Mouse (Mus musculus) limb, embryonic 10.5 days (tissue): ENCODE measurements around the gene Shisal2a. TPM values are rescaled to one million over a fixed set of nuclear protein-coding genes. Genes with fewer than 3 reads are reported as not detected.
"Not testable (repeated sequence)": the region's sequence is repeated elsewhere in the genome, so short reads cannot be mapped to it uniquely, and the experiment has no call there.

Experiments
- DNase-seq: peaks from one replicate; pipeline ENCODE4 v3.0.0-alpha.2; 2017; ENCODE audit warnings: low spot score
- H3K27ac ChIP-seq: fragments of 300-500 bp; sonication (generic); 2 replicates; pipeline ENCODE4 v1.5.1; 2016; ENCODE audit warnings: mild to moderate bottlenecking
- H3K27me3 ChIP-seq: fragments of 300-500 bp; sonication (generic); 2 replicates; pipeline ENCODE4 v1.6.1; 2016; ENCODE audit warnings: low read depth, mild to moderate bottlenecking; ENCODE audit not compliant: poor library complexity, severe bottlenecking
- H3K36me3 ChIP-seq: fragments of 300-500 bp; sonication (generic); 2 replicates; pipeline ENCODE4 v1.6.1; 2016; ENCODE audit warnings: mild to moderate bottlenecking, moderate library complexity
- H3K4me1 ChIP-seq: fragments of 300-500 bp; sonication (generic); 2 replicates; pipeline ENCODE4 v1.6.1; 2016
- H3K4me3 ChIP-seq: fragments of 300-500 bp; sonication (generic); 2 replicates; pipeline ENCODE4 v1.5.1; 2016; ENCODE audit warnings: mild to moderate bottlenecking, moderate library complexity
- H3K9me3 ChIP-seq: fragments of 300-500 bp; sonication (generic); replicated peaks from 2 replicates; pipeline ENCODE4 v1.6.1; 2016; ENCODE audit warnings: mild to moderate bottlenecking
- WGBS: fragments of 180-500 bp; shearing (Covaris S2); methylation state at CpG from one replicate; pipeline ENCODE4 v1.1.7; 2016; 5-methylcytosine and 5-hydroxymethylcytosine counted together
- polyA plus RNA-seq: library from polyadenylated mRNA; unstranded; fragments of >200 nt; fragmentation: Nextera tagmentation; extraction: Ambion mirVana; gene quantifications from 2 replicates; pipeline ENCODE4 v1.2.1, GENCODE M21; 2016

The Shisal2a gene
- polyA plus RNA-seq, 1 experiment from 2014 or later = 5.6 TPM

DNA sequence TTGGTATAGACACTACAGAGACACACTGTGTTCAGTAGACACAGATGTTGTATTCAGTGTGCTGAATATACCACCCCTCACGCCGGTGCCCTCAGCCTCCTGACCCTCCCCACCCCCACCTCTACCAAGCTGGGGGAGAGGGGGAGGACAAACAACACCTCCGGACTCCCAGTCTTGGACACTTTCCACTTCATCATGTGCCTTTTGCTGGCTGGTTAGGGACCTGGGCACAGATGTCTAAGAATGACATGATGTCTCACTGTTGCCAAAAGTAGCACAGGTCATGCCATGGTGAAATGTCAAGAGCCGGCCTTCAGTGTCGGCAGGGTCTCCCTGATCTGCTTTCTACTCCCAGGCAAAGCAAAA lies 19.1 kb downstream of the Shisal2a start:
- 23% methylated on average over 5 of the region's 5 CpGs for WGBS
- H3K4me3 ChIP-seq = peak overlapping the region; percentile 19
- peak overlapping the region; percentile 91 for H3K27ac ChIP-seq
- H3K27me3 ChIP-seq = no peaks in the 10 kb centered on the region
- H3K36me3 ChIP-seq = no peaks in the 10 kb centered on the region
- peaks cover 65% of the 10 kb centered on the region for H3K4me1 ChIP-seq
- no peaks in the 10 kb centered on the region for H3K9me3 ChIP-seq
- DNase-seq = peak; percentile 46

DNA sequence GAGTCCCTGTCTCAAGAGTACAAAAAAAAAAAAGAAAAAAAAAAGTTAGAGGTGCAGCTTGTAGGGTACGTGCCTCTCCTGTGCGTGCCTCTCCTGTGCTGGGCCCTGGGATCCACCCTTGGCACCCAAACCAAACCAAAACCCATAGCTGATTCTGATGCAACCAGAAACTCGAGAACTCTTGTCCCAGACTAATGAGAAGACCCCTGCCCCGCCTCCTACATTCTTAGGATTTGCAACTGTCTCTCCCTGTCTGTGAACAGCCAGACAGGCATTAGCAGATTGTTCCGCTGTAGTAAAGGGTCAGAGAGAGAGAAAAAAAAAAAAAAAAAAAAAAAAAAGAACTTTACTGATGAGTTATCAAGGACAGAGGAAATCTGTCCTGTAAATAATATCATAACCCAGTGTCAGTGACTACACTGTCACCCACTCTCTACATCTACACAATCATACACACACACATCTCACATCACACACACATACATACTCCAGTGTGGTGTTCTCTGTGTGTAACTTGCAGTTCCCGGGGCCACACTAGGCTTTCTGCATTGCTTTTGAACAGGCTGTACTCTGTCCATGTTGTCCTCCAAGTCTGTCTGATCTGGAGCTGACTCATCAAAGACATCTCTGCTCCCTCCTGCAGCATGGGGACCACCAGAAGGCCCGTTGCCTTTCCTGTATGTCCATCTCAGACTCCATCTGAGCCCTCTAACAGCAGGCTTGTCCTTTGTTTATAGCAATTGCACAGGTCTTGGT lies 19.6 kb downstream of the Shisal2a start:
- no peaks in the 10 kb centered on the region for H3K9me3 ChIP-seq
- H3K4me3 ChIP-seq = peak overlapping the region; percentile 32
- H3K4me1 ChIP-seq = peaks cover 68% of the 10 kb centered on the region
- peak overlapping the region; percentile 91 for H3K27ac ChIP-seq
- H3K36me3 ChIP-seq = no peaks in the 10 kb centered on the region
- peak; percentile 68 for DNase-seq
- 8% methylated on average over 7 of the region's 7 CpGs for WGBS
- H3K27me3 ChIP-seq = no peaks in the 10 kb centered on the region

DNA sequence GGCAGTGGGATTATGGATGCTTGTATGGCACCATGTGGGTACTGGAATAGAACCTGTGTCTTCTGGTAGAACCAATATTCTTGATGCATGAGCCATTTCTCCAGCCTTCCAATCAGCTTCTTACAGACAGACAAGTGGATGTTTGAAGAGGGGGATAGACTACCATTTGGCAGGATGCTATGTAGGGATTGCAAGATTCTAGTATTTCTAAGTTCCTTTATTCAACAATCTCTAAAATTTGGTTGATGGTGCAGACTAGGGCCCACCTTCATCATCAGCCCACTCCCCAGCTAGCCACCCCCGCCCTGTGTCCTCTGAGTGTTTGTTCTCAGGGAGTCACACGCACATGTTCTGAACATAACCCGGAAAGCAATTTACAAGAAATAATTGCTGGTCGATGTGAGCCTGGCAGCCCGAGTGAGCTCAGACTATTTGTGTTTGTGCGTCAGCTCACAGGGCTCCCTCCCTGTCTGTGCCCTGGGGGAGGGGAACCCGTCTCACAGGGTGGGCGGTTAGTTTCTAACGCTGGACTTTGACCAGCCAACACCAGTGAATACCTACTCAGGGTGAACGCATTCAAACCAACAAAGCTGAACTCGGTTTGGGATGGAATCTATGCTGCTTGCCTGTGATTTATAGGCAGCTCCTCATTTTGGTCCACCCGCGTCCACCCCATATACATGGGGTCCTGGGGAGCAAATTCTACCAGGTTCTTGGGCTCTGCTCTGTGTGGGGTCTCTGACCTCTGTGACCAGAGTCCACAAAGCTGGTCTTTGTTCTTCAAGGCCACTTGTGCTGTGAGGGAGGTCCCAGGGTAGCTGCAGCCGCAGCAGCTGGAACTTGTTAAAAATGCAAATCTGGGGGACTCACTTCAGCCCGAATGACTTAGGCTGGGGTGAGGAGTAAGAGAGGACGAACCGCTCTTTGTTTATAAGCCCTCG lies 20.6 kb downstream of the Shisal2a start:
- Histone ChIP-seq H3K27me3 (no peaks in the 10 kb centered on the region), H3K4me1 (peaks cover 70% of the 10 kb centered on the region), H3K9me3 (no peaks in the 10 kb centered on the region), H3K27ac (peak overlapping the region; percentile 91), H3K4me3 (peak overlapping the region; percentile 32), H3K36me3 (no peaks in the 10 kb centered on the region)
- WGBS = 2% methylated on average over 18 of the region's 18 CpGs
- DNase-seq = peak; percentile 88

DNA sequence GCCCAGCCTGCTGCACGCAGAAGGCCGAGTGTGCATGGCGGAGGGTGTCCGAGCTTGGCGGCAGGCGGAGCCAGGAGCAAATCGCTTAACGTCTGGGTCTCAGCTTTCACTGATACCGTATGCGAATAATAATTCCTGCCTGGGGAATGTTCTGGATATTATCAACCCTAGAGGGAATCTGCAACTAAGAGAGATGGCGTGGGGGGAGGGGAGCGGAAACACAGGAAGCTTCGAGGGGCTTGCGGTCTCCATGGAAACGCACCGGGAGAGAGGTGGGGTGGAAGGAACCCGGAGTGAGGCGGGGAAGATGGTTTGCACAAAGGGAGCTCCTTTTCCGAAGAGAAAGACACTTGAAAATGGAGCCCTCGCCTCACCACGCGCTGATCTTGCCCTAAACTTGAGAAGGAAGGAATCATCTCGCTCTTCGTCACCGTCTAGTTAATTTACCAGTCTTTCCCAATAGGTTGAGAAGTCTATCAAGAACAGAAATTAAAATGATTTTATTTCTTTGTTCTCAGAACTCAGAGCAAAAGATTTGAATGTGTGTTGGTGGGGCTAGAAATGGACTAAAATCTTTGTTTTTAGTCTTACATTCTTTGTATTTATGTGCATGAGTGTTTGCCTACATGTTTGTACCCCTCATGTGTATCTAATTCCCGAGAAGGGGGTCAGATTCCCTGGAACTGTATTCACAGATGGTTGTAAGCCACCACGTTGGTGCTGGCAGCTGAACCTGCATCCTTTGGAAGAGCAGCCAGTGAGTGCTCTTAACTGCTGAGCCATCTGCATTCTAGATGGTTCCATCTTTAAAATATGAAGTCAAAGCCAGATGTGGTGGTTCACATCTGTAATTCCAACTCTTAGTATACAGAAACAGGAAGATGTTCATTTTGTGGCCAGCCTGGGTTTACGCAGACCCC lies 22.8 kb downstream of the Shisal2a start:
- peak overlapping the region; percentile 23 for H3K4me3 ChIP-seq
- H3K4me1 ChIP-seq = peaks cover 91% of the 10 kb centered on the region
- 7% methylated on average over 28 of the region's 28 CpGs for WGBS
- H3K36me3 ChIP-seq = no peaks in the 10 kb centered on the region
- no peaks in the 10 kb centered on the region for H3K9me3 ChIP-seq
- no peaks in the 10 kb centered on the region for H3K27me3 ChIP-seq
- H3K27ac ChIP-seq = peak overlapping the region; percentile 91
- peak; percentile 93 for DNase-seq

DNA sequence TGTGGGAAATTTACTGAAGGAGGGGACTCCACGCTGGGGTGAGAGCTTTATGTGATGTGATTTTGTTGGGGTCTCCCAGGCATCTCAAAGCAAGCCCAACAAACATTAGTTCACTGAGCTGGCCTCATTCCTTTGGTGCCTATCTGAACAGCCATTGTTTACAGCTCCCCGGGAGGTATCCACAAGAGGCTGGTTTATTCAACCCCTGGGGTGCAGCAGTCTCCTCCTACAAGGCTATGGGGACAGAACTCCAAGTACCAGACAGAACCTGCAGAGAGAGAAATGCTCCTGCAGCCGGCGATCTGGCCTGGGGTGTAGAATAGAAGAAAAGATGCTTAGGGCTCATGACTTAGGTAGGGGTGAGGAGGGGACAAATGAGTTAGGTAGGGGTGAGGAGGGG lies 24.7 kb downstream of the Shisal2a start:
- H3K4me1 ChIP-seq = peaks cover 91% of the 10 kb centered on the region
- H3K9me3 ChIP-seq = no peaks in the 10 kb centered on the region
- 20% methylated on average over 4 of the region's 4 CpGs for WGBS
- no peaks in the 10 kb centered on the region for H3K36me3 ChIP-seq
- no peak overlapping the region for H3K4me3 ChIP-seq
- no peak for DNase-seq
- H3K27me3 ChIP-seq = no peaks in the 10 kb centered on the region
- H3K27ac ChIP-seq = peak overlapping the region; percentile 91

DNA sequence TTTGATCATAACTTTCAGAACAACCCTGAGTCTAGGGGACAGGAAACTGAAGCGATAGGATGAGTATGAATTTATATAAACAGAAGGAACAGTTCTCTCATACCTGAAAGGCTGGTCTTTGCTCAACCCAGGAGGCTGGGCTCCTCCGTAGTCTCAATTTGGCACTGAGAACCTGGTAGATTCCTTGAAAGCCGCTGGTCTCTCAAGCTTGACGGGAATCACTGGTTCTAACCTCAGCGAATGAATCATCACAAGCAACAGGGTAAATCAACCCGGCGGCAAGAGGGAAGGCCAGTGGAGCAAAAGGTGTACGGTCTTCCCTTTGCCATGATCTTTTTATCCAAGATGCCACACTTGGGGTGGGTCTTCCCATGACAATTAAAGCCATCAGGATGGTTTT lies 25.7 kb downstream of the Shisal2a start:
- peaks cover 81% of the 10 kb centered on the region for H3K4me1 ChIP-seq
- no peak overlapping the region for H3K4me3 ChIP-seq
- H3K27ac ChIP-seq = 0 out of 2 replicates have a peak overlapping the region, but pooled peaks have one; percentile 20
- no peak for DNase-seq
- 95% methylated on average over 8 of the region's 8 CpGs for WGBS
- no peaks in the 10 kb centered on the region for H3K27me3 ChIP-seq
- H3K36me3 ChIP-seq = no peaks in the 10 kb centered on the region
- no peaks in the 10 kb centered on the region for H3K9me3 ChIP-seq

DNA sequence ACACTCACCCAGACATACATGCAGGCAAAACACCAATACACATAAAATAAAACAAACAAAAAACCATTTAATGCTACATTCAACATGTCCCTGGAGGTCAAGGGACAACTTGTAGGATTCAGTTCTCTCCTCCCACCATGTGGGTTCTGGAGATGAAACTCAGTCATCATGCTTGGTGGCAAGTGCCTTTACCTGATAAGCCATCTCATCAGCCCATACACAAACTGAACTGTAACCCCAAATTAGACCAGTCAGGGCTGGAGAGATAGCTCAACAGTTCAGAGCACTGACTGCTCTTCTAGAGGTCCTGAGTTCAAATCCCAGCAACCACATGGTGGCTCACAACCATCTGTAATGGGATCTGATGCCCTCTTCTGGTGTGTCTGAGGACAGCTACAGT lies 29.6 kb downstream of the Shisal2a start:
- H3K27me3 ChIP-seq, H3K4me3 ChIP-seq, H3K36me3 ChIP-seq, H3K9me3 ChIP-seq, DNase-seq: not testable (repeated sequence)
- Histone ChIP-seq H3K27ac (peak overlapping the region; percentile 58; the same call in 1 of the 2 replicates), H3K4me1 (peaks cover 76% of the 10 kb centered on the region)

DNA sequence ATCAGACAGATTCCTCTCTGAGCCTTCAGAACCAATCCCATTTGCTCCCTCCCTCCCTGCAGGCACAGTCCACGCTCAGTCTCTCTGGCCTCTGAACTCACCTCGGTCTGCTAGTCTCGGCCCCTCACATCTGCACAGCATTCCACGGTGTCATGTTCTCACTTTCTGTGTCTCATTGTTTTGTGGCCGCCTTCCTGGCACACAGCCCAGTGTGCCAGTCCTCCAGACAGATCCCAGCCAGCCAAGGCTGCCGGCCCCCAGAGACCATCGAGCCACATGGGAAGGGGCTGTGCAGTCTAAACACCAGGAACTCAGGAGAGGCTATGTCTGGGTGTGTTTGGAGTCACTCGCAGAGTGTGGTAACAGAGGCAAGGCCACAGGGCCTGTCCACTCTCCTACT lies 32.3 kb downstream of the Shisal2a start:
- WGBS = 5% methylated on average over 8 of the region's 8 CpGs
- Histone ChIP-seq H3K27me3 (no peaks in the 10 kb centered on the region), H3K36me3 (no peaks in the 10 kb centered on the region), H3K4me3 (peak overlapping the region; percentile 15; the same call in 1 of the 2 replicates), H3K27ac (peak overlapping the region; percentile 90), H3K9me3 (no peaks in the 10 kb centered on the region), H3K4me1 (peaks cover 72% of the 10 kb centered on the region)
- peak; percentile 87 for DNase-seq

DNA sequence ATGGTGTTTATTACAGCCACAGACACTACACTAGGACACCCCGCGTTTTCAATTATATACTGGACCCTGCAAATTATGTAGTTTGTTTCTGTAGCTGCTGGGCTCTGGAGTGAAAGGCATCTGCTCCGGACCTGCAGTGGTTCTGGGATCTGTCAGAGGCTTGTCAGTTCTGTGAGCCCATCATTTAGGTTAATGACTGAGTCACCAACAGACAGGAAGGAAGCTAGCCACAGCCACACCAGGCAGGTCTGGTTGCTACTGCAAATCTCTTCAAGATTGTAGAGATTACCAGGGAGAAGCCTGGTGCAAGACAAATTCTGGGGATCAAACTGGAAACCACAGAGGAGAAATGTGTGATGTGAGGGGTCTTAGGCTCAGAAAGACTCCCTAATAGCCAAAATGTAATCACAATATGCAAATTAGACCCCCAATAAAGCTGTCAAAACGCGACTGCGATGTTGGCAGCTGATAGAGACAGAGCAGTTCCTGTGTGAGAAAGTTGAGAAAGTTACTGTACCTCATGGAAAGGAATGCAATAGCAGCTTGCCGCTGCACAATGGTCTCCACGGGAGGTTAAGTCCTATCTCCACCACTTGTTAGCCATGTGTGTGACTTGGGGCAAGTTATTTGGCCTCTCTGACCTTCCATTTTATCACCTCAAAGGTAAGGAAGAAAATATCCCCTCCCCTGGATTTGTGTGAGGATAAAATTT lies 33.2 kb downstream of the Shisal2a start:
- DNase-seq = peak; percentile 44
- Histone ChIP-seq H3K4me1 (peaks cover 72% of the 10 kb centered on the region), H3K9me3 (no peaks in the 10 kb centered on the region), H3K27ac (peak overlapping the region; percentile 90), H3K27me3 (no peaks in the 10 kb centered on the region), H3K4me3 (peak overlapping the region; percentile 15; the same call in 1 of the 2 replicates), H3K36me3 (no peaks in the 10 kb centered on the region)
- 9% methylated on average over 8 of the region's 8 CpGs for WGBS

DNA sequence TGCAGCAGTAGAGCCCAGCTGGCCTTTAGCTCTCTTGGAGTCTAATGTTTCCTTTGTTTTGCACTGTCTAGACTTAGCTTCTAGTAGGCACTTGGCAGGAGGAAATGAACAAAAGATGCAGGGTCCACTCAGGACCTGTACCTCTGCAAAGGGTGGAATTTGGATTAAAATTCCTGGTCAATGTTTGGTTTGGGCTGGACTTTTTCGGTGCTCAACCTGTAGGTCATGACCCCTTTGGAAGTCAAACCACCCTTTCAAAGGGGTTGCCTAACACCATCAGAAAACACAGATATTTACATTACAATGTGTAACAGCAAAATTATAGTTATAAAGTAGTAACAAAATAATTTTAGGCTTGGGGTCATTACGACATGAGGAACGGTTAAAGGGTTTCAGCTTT lies 34.1 kb downstream of the Shisal2a start:
- no peaks in the 10 kb centered on the region for H3K27me3 ChIP-seq
- peaks cover 72% of the 10 kb centered on the region for H3K4me1 ChIP-seq
- H3K36me3 ChIP-seq = no peaks in the 10 kb centered on the region
- peak overlapping the region; percentile 90 for H3K27ac ChIP-seq
- 56% methylated on average over 3 of the region's 3 CpGs for WGBS
- H3K9me3 ChIP-seq = no peaks in the 10 kb centered on the region
- H3K4me3 ChIP-seq = no peak overlapping the region
- no peak for DNase-seq

DNA sequence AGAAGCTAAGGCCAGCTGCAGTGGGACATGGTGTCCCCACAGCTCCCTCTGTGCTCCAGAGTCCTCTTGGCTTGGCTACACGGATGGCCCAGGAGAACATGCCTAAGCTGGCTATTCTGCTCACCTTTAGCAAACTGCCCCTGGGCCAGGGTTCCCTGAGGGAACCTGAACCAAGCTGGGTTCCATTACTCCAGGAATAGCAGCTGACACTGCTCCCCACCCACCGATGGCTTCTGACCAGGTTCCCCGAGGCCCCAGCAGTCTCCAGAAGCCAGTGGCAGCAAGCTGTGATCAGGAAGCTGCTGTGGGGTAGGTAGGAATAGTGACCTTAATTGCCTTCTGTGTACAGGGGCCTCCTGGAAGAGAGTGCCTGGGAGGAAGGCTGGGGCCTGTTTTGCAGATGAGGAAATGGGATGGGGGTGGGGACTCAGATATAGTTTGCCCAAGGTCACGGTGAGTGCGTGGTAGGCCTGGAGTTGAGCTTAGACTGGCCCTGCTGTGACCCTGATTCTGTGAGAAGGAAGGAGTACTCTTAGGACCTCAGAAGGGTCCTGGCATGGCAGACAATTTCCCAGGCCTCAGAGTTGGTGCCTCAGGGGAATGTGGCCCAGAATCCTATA lies 34.8 kb downstream of the Shisal2a start:
- H3K9me3 ChIP-seq = no peaks in the 10 kb centered on the region
- peak overlapping the region; percentile 15; the same call in 1 of the 2 replicates for H3K4me3 ChIP-seq
- 23% methylated on average over 5 of the region's 5 CpGs for WGBS

More for the DNA sequence above, 34.8 kb downstream of the Shisal2a start:
- DNase-seq = peak; percentile 75
- Histone ChIP-seq H3K27ac (peak overlapping the region; percentile 90), H3K4me1 (peaks cover 76% of the 10 kb centered on the region), H3K36me3 (no peaks in the 10 kb centered on the region), H3K27me3 (no peaks in the 10 kb centered on the region)
